ENCODE assay signal across 8 mouse cellular contexts in the genomic region with DNA sequence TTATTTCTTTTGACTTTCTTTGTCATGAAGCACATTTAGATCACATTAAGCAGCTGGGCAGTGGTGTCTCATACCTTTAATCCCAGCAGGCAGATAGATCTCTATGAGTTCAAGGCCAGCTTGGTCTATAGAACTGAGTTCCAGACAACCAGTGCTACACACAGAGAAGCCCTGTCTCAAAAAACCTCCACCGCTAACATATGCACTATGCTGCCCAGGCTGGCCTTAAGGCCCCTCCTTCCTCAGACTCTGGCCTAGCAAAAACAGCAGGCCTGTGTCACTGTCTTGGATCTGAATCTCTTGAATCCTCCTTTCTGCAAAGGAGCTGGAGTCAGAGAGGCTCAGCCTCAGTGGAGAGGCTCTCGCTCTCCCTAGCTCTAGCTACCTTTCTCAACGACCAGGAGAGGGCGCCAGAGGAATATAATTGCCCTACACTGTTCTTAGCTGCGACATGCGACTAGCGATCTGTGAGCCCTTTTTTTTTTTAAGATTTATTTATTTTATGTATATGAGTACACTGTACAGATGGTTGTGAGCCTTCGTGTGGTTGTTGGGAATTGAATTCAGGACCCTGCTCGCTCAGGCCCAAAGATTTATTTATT. TPM values are rescaled to one million over a fixed set of nuclear protein-coding genes. Genes with fewer than 3 reads are reported as not detected.
DNase-seq lines count a peak whose midpoint lies in the region; ATAC-seq and TF ChIP-seq lines count a peak whose summit lies in the region.

No protein-coding gene starts in this region.

- H3K4me1 ChIP-seq in CH12.LX (ENCODE audit: control insufficient read depth in 1 of 2, insufficient read depth in 2 of 2) = peaks cover 5 to 12% of the 10 kb centered on the region in 2 experiments
- H3K4me1 ChIP-seq in embryonic facial prominence, embryonic 11.5 days (ENCODE audit: control insufficient read depth, insufficient read depth, low read length) = no peaks in the 10 kb centered on the region; the same call in 1 of the 2 replicates
- no peaks in the 10 kb centered on the region for H3K4me1 ChIP-seq in lung, adult 2 months (ENCODE audit: control insufficient read depth, insufficient read depth, low read length)
- H3K4me1 ChIP-seq in olfactory bulb, adult 2 months (ENCODE audit: control insufficient read depth, insufficient read depth, low read length) = peaks cover 15% of the 10 kb centered on the region

- dilution Hi-C loops in CH12.LX (cut with MboI; ENCODE audit: extremely low pct_ligation_motif_present, extremely low pct_unique_long_range_greater_than_20kb, low sequenced_read_pairs) = no loop called here

- H3K9ac ChIP-seq in CH12.LX (ENCODE audit: insufficient read depth, low read depth) = no peak overlapping the region
- no peak overlapping the region for H3K9ac ChIP-seq in embryonic facial prominence, embryonic 11.5 days (replicated peaks; ENCODE audit: low read length)

- intact Hi-C loops in heart, postnatal 10 days (cut with DNase I) = loop anchor here (1.0 kb wide), 3 partner anchors 62 to 270 kb away; no protein-coding TSS in a partner anchor

- no peak for TF ChIP-seq EP300 in CH12.LX (IDR thresholded peaks at IDR 0.05; ENCODE audit: low read length)

- H3K9me3 ChIP-seq in CH12.LX (replicated peaks; ENCODE audit: low read length) = no peaks in the 10 kb centered on the region
- H3K9me3 ChIP-seq in embryonic facial prominence, embryonic 11.5 days (replicated peaks; ENCODE audit: control insufficient read depth, low read length) = no peaks in the 10 kb centered on the region

- no peak overlapping the region for H3K4me2 ChIP-seq in CH12.LX (ENCODE audit: insufficient read depth, low read depth, poor library complexity, severe bottlenecking)
- H3K4me2 ChIP-seq in embryonic facial prominence, embryonic 11.5 days (ENCODE audit: low read depth, low read length) = no peak overlapping the region

- ATAC-seq in embryonic facial prominence, embryonic 11.5 days (replicated peaks; ENCODE audit: insufficient number of reproducible peaks, low FRiP score, low TSS enrichment, low read depth) = peak; percentile 83; the same call in 1 of the 2 replicates

- no peaks in the 10 kb centered on the region for H3K79me2 ChIP-seq in CH12.LX (replicated peaks; ENCODE audit: control insufficient read depth, extremely low read depth, insufficient read depth, poor library complexity, severe bottlenecking)

- peak; percentile 69 for DNase-seq in CH12.LX (ENCODE audit: extremely low read depth)
- DNase-seq in adrenal gland, postnatal 10 days = peak; percentile 86
- DNase-seq in embryonic facial prominence, embryonic 11.5 days (ENCODE audit: low spot score) = peak; percentile 89
- peak; percentile 84 to 94 for DNase-seq in heart, postnatal 10 days
- DNase-seq in kidney, postnatal 4 days = peak; percentile 88 to 91
- DNase-seq in lung, adult 2 months = peak; percentile 80
- DNase-seq in thymus, postnatal 10 days (ENCODE audit: low spot score in 2 of 2) = peak; percentile 63 to 87

- peaks cover 8% of the 10 kb centered on the region for H3K27me3 ChIP-seq in CH12.LX (replicated peaks)
- no peaks in the 10 kb centered on the region for H3K27me3 ChIP-seq in embryonic facial prominence, embryonic 11.5 days (ENCODE audit: control insufficient read depth, insufficient read depth, low read length)

- no peaks in the 10 kb centered on the region for H3K36me3 ChIP-seq in CH12.LX (replicated peaks in 1 of 2; ENCODE audit: control insufficient read depth in 1 of 2, insufficient read depth in 1 of 2, low read length in 1 of 2)
- H3K36me3 ChIP-seq in embryonic facial prominence, embryonic 11.5 days (replicated peaks; ENCODE audit: control insufficient read depth, insufficient read depth, low read depth, low read length) = no peaks in the 10 kb centered on the region

- H3K27ac ChIP-seq in CH12.LX (ENCODE audit: insufficient read depth, low read depth) = no peak overlapping the region
- no peak overlapping the region for H3K27ac ChIP-seq in embryonic facial prominence, embryonic 11.5 days (replicated peaks; ENCODE audit: low read depth, low read length)
- no peak overlapping the region for H3K27ac ChIP-seq in olfactory bulb, adult 2 months (ENCODE audit: insufficient read depth, low read depth, low read length)

- peak; percentile 51 for TF ChIP-seq RAD21 in CH12.LX (IDR thresholded peaks at IDR 0.05; ENCODE audit: low read depth, low read length)

- TF ChIP-seq CTCF in CH12.LX (conservative IDR thresholded peaks at IDR 0.05 in 1 of 2, IDR thresholded peaks at IDR 0.05 in 1 of 2; ENCODE audit: low read depth in 2 of 2, low read length in 2 of 2) = peak; percentile 32 to 65; a peak in 3 of 4 replicates
- peak; percentile 77 for TF ChIP-seq CTCF in lung, adult 2 months (IDR thresholded peaks at IDR 0.05; ENCODE audit: insufficient read depth, low read length)
- TF ChIP-seq CTCF in olfactory bulb, adult 2 months (IDR thresholded peaks at IDR 0.05; ENCODE audit: insufficient read depth, low read depth, low read length) = peak; percentile 22; the same call in 1 of the 2 replicates

- 9% methylated on average over 9 of the region's 9 CpGs for WGBS in embryonic facial prominence, embryonic 11.5 days
- WGBS in lung, adult 2 months = 8% methylated on average over 9 of the region's 9 CpGs
- WGBS in olfactory bulb, adult 2 months = 9% methylated on average over 9 of the region's 9 CpGs

- in situ Hi-C loops in CH12.LX (cut with MboI; ENCODE audit: low pct_ligation_motif_present, low pct_unique_long_range_greater_than_20kb, low sequenced_read_pairs) = loop anchor here (10.0 kb wide), 2 partner anchors 186 to 266 kb away; a partner anchor contains a TSS

- no peak for TF ChIP-seq POLR2A in CH12.LX (IDR thresholded peaks at IDR 0.05; ENCODE audit: low read depth, low read length)
- TF ChIP-seq POLR2A in lung, adult 2 months (IDR thresholded peaks at IDR 0.05; ENCODE audit: borderline replicate concordance, extremely low read depth, low read depth, low read length) = no peak
- TF ChIP-seq POLR2A in olfactory bulb, adult 2 months (IDR thresholded peaks at IDR 0.05; ENCODE audit: insufficient read depth, low read depth, low read length) = no peak

- H3K4me3 ChIP-seq in CH12.LX (replicated peaks in 1 of 3; ENCODE audit: low read depth in 2 of 3, low read length in 2 of 3, poor library complexity in 1 of 3) = no peak overlapping the region
- no peak overlapping the region for H3K4me3 ChIP-seq in embryonic facial prominence, embryonic 11.5 days (ENCODE audit: low read depth, low read length)
- no peak overlapping the region for H3K4me3 ChIP-seq in lung, adult 2 months (replicated peaks; ENCODE audit: extremely low read depth, low read depth, low read length)
- H3K4me3 ChIP-seq in olfactory bulb, adult 2 months (ENCODE audit: insufficient read depth, low read depth, low read length) = no peak overlapping the region

RNA-seq across cellular contexts. Expression of a gene that starts 13.7 kb away (rescaled TPM):
- total RNA-seq in CH12.LX (2012; rRNA removed) = 0.21 TPM in 1 of 2 replicates, not detected in the other
- total RNA-seq in CH12.LX (2014; rRNA removed) = not detected in 2 replicates
- 0.35 TPM in 1 of 2 replicates, not detected in the other for polyA plus RNA-seq in CH12.LX (2012; ENCODE audit: insufficient read length, low read depth)
- total RNA-seq in adrenal gland, postnatal 10 days (2021) = not detected
- polyA plus RNA-seq in embryonic facial prominence, embryonic 11.5 days (2014; fragmentation: Nextera tagmentation; extraction: Ambion mirVana) = not detected in 2 replicates
- total RNA-seq in heart, postnatal 10 days (2021) = not detected
- polyA plus RNA-seq in lung, adult 2 months (2012; rRNA removed) = not detected in 2 replicates
- not detected in 2 replicates for polyA plus RNA-seq in olfactory bulb, adult 2 months (2012; ENCODE audit: insufficient read depth, insufficient read length, low replicate concordance, missing spikeins)

RNA-seq across cellular contexts. Expression of a gene that starts 18.3 kb away (rescaled TPM):
- total RNA-seq in CH12.LX (2012; rRNA removed) (1.3 and 1.4 TPM in 2 replicates), CH12.LX (2014; rRNA removed) (0.13 and 0.39 TPM in 2 replicates)
- polyA plus RNA-seq in CH12.LX (2012; ENCODE audit: insufficient read length, low read depth) = 0.40 and 0.74 TPM in 2 replicates
- total RNA-seq in adrenal gland, postnatal 10 days (2021) = under 1 TPM; 0.27 to 0.33 TPM
- polyA plus RNA-seq in embryonic facial prominence, embryonic 11.5 days (2014; fragmentation: Nextera tagmentation; extraction: Ambion mirVana) = 0.21 and 0.35 TPM in 2 replicates
- under 1 TPM; 0.10 to 0.12 TPM for total RNA-seq in heart, postnatal 10 days (2021)
- polyA plus RNA-seq in lung, adult 2 months (2012; rRNA removed) = 12.2 and 15.0 TPM in 2 replicates
- not detected in 2 replicates for polyA plus RNA-seq in olfactory bulb, adult 2 months (2012; ENCODE audit: insufficient read depth, insufficient read length, low replicate concordance, missing spikeins)

RNA-seq across cellular contexts. Expression of a gene that starts 21.5 kb away (rescaled TPM):
- total RNA-seq in CH12.LX (2012; rRNA removed) (16.6 and 19.2 TPM in 2 replicates), CH12.LX (2014; rRNA removed) (7.3 and 9.4 TPM in 2 replicates)
- polyA plus RNA-seq in CH12.LX (2012; ENCODE audit: insufficient read length, low read depth) = 21.8 and 22.4 TPM in 2 replicates
- 10 to 100 TPM; 28.0 to 28.8 TPM for total RNA-seq in adrenal gland, postnatal 10 days (2021)
- polyA plus RNA-seq in embryonic facial prominence, embryonic 11.5 days (2014; fragmentation: Nextera tagmentation; extraction: Ambion mirVana) = 14.9 and 17.3 TPM in 2 replicates
- 10 to 100 TPM; 17.4 to 20.1 TPM for total RNA-seq in heart, postnatal 10 days (2021)
- 59.7 and 62.4 TPM in 2 replicates for polyA plus RNA-seq in lung, adult 2 months (2012; rRNA removed)
- not detected in 2 replicates for polyA plus RNA-seq in olfactory bulb, adult 2 months (2012; ENCODE audit: insufficient read depth, insufficient read length, low replicate concordance, missing spikeins)

RNA-seq across cellular contexts. Expression of a gene that starts 24.0 kb away (rescaled TPM):
- total RNA-seq in CH12.LX (2012; rRNA removed) (3,614 and 3,766 TPM in 2 replicates), CH12.LX (2014; rRNA removed) (3,153 and 3,204 TPM in 2 replicates)
- 2,393 and 2,438 TPM in 2 replicates for polyA plus RNA-seq in CH12.LX (2012; ENCODE audit: insufficient read length, low read depth)
- total RNA-seq in adrenal gland, postnatal 10 days (2021) = 1,000 to 10,000 TPM; 1,029 to 1,042 TPM
- polyA plus RNA-seq in embryonic facial prominence, embryonic 11.5 days (2014; fragmentation: Nextera tagmentation; extraction: Ambion mirVana) = 1,026 and 1,114 TPM in 2 replicates
- 100 to 1,000 TPM; 698 to 700 TPM for total RNA-seq in heart, postnatal 10 days (2021)
- 1,119 and 1,194 TPM in 2 replicates for polyA plus RNA-seq in lung, adult 2 months (2012; rRNA removed)
- not detected in 2 replicates for polyA plus RNA-seq in olfactory bulb, adult 2 months (2012; ENCODE audit: insufficient read depth, insufficient read length, low replicate concordance, missing spikeins)

RNA-seq across cellular contexts. Expression of a gene that starts 34.4 kb away (rescaled TPM):
- total RNA-seq in CH12.LX (2012; rRNA removed) (7.9 and 8.5 TPM in 2 replicates), CH12.LX (2014; rRNA removed) (11.0 and 12.4 TPM in 2 replicates)
- 7.2 and 10.4 TPM in 2 replicates for polyA plus RNA-seq in CH12.LX (2012; ENCODE audit: insufficient read length, low read depth)
- total RNA-seq in adrenal gland, postnatal 10 days (2021) = 10 to 100 TPM; 21.4 to 62.3 TPM
- polyA plus RNA-seq in embryonic facial prominence, embryonic 11.5 days (2014; fragmentation: Nextera tagmentation; extraction: Ambion mirVana) = 4.9 and 5.6 TPM in 2 replicates
- total RNA-seq in heart, postnatal 10 days (2021) = 10 to 100 TPM; 22.7 to 29.8 TPM
- 43.1 and 133 TPM in 2 replicates for polyA plus RNA-seq in lung, adult 2 months (2012; rRNA removed)
- 386 TPM in 1 of 2 replicates, not detected in the other for polyA plus RNA-seq in olfactory bulb, adult 2 months (2012; ENCODE audit: insufficient read depth, insufficient read length, low replicate concordance, missing spikeins)

Comparison
In these comparisons a context has a peak if more than half of its experiments do, and no peak if none do; other contexts are left out.
1. CTCF ChIP-seq: peak in every context shown above with its lines; median percentile 77 in lung, adult 2 months; 48 in CH12.LX; 22 in olfactory bulb, adult 2 months.